Mouse (Mus musculus): ENCODE data around the gene Med28.
A peak's percentile ranks its signal among the peaks of the same experiment; 100 is the strongest.

The Med28 gene

DNA sequence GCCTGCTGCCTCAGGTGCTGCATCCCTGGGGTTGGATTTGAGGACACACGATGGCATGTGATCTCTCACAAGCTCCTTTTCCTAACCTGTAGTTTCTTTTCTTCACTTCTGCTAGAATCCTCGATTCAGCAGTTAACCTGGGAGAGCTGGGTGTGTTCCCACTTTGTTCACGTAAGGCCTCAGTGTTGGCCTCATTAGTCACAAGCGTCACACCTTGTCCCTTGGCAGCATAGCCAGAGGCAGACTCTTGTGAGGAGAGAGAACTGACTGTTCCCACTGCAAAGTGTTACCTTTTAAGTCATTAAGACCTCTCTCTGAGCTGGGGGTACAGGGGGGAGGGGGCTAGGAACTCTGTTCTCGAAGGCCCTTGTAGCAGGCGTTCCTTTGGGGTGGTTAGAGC is 7.1 kb upstream of the Med28 start:
- no peak for ATAC-seq (ENCODE audit: low TSS enrichment)

DNA sequence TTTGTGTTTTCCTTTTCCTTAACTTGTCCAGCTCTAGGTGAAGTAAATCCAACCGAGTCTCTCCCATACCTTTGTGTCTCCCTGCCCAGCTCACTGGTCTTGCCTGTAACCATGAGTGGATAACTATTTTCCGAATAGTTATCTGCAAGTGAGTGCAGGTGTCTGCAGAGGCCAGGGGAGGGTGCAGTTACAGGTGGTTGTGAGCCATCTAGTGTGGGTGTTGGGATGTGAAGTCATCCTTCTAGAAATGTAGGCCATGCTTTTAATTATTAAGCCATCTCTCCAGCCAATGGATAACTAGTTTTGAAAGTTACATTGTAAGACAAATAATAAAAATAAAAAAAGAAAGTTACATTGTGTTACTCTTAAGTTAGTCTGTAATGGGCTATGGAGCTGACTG is 6.5 kb upstream of the Med28 start:
- ATAC-seq (ENCODE audit: low TSS enrichment): no peak

DNA sequence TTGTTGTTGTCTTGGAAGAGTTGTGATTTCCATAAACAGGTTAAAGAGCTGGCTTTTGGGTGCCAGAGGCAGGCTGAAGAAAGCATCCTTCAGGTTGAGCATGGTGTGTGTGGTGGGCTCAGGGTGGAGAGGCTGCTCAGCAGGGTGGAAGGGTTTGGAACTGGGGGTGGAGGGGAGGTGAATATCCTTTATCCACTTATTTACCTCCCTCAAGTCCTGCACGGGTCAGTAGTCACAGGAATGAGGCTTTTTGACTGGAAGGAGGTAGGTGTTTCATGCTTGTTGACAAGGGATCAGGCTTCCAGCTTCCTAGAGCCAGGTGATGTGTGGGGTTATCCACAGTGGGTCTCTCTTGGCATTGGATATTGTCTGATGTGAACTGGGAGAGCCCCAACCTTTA is 5.4 kb upstream of the Med28 start:
- no peak for ATAC-seq (ENCODE audit: low TSS enrichment)

DNA sequence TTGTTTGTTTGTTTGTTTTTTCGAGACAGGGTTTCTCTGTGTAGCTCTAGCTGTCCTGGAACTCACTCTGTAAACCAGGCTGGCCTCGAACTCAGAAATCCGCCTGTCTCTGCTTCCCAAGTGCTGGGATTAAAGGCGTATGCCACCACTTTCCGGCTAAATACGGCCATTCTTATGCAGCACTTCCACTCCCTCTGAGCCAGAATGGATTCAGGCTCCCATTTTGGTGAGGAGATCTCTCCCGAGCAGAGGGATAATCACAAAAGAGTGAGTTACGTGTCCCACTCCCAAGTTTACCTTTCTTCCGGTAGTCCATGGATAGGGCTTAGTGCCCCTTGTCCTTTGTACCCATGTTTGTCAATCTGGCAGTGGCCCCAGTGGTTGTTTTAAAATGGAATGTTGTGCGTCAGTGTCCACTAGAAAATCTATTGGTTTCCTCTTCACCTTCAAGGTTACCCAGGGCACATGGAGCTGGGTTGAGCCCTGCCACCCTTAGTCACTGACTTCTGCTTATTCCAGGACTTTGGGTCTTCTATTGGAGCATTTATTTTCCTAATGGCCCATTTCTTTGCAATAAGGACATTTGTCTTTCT is 4.8 kb upstream of the Med28 start:
- no peak for ATAC-seq (ENCODE audit: low TSS enrichment)

DNA sequence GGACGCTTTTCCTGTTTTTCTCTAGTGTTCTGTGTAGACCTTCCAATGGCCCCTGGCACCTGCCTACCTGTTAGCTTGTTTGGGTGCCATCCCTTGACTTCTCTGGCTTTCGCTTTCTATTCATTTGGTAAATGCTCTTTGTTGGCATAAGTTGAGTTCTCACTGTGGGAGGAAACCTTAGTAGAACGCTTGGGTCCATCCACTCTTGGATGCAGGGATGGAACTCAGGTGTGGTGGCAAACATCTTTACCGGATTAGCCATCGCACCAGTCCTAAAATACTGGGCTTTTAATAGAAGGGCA is 731 bp downstream of the Med28 start:
- no peak for ATAC-seq (ENCODE audit: low TSS enrichment)

DNA sequence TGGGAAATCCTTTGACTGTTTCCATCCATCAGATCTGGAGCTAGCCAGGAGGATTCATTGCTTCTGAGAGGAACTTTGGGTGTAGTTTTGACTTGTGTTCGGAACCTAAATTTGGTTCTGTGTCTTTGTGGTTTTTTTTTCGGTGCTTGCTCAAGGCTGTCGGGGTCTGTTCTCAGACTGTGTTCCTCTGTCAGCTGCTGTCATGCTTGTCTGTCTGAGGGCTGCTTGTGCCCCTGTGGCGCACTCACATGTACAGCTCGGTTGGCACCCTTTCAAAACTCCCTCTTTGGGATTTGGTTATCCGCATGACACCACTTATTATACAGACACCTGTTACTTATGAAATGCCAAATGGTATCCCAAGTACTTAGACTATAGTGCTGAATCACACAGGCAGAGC is 1.6 kb downstream of the Med28 start:
- no peak for ATAC-seq (ENCODE audit: low TSS enrichment)

DNA sequence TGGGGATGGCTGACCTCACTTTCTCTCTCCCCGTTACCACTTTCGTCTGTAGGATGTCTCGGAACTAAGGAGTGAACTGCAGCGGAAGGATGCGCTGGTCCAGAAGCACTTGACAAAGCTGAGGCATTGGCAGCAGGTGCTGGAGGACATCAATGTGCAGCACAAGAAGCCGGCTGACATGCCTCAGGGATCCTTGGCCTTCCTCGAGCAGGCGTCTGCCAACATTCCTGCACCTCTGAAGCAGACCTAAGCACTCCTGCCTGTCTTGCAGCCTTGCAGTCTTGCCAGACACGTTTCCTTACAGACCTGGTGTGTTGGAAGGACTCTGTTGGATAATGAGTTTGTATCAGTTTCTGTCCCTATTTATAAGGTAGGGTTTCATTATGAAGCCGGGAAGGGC is 5.1 kb downstream of the Med28 start:
- no peak for ATAC-seq (ENCODE audit: low TSS enrichment)

DNA sequence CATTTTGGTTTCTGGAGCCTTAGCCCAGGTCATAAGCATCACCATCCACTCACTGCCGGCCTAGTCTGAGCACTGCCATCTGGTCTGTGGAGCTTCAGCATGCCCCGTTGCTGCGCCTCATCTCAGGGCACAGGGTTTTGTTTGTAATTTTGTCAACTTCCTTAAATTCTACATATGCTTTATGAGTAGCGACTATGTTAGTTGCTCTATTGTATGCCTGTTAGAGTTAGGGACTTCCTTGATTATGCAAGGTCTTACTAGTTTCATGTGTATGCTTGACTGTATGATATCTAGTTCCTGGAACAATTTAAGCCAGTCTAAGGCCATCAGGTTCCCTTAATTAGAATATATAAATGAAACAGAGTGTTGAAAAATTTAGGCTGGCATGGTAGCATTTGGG is 6.3 kb downstream of the Med28 start:
- ATAC-seq (ENCODE audit: low TSS enrichment): no peak

DNA sequence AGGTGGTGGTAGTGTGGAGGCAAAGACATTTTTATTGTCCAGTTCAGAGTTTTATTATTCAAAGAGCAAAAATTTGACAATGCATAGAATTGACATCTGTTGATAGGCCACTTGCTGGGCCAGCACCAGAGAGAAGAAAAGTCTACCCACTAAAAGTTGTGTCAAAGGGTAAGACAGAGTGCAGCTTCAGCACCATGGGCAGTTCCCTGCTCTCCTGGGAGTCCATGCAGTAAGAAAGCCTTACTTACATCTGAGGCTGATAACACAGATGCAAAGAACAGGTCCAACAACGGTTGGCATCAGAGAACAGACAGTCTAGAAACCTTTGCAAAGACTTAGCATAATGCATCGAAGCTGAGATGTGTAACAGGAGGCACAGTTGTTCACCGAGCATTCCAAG is 9.7 kb downstream of the Med28 start:
- ATAC-seq (ENCODE audit: low TSS enrichment): no peak

DNA sequence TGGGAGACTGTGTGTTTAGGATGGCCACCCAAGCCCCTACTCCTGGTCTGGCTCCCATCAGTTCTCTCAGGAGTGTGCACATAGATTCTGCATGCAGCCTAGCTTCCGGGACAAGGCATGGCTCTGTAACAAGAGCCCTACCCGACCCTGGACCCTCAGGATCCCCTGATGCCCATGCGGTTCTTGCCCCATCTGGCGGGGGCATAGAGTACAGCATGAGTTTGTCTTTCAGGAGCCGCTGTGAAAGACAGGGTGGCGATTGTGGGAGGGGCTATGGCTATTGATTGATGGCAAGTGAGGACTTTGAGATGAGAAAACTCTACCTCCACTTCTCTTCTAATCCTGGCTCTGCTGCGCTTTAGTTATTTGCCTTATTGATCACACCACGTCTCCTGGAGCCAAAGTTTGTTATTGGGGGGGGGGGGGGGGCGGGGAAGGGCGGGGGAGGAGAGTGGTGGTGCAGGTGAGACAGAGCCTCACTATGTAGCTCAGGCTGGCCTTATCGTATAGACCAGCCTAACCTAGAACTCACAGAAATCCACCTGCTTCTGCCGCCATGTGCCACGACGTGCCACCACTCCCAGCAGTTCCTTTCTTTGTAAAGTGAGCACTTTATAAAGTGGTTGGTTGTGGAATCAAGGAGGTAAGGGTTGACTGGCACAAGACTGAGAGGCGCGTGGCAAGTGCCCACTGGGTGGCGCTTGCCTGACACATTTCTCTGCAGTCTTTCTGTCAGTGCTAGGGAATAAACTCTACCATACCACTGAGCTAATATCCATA is 14.5 kb downstream of the Med28 start:
- peak; percentile 89 for ATAC-seq (ENCODE audit: low TSS enrichment)

DNA sequence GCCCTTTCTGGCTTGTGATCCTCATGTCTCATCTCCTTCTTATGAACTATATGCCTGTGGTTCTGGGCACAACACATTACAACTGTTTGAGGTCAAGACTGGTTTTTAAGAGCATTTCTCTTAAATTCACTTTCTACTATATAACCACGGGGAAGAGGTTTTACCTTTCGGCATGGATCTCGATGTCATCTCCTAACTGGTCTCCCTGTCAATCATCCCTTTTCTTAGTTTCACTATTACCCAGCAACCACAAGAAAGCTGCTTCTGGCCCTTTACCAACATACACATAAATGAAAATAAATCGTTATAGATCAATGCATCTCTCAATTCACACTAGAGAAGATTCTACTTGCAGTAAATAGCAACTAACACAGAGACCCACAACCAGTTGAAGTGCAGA is 15.1 kb downstream of the Med28 start:
- 0 out of 2 replicates have a peak, but pooled peaks have one; percentile 4 for ATAC-seq (ENCODE audit: low TSS enrichment)

DNA sequence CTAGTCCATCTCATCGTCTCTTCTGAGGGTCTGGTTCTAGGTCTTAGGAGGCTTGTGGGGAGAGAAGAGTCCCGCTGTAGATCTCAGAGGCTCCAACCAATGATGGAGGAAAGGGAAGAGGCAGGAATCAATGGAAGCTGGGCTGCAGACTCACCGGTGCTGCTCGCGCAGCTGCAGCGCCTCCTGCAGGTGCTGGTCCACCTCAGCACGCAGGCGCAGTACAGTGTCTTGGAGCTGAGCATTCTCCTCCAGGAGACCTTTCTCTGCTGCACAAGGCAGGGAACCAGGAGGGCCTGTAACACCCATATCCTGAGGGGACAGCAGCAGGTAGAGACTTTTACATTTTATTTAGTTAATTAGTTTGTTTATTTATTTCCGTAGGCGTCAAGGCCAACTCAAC is 19.5 kb downstream of the Med28 start:
- ATAC-seq (ENCODE audit: low TSS enrichment): no peak

DNA sequence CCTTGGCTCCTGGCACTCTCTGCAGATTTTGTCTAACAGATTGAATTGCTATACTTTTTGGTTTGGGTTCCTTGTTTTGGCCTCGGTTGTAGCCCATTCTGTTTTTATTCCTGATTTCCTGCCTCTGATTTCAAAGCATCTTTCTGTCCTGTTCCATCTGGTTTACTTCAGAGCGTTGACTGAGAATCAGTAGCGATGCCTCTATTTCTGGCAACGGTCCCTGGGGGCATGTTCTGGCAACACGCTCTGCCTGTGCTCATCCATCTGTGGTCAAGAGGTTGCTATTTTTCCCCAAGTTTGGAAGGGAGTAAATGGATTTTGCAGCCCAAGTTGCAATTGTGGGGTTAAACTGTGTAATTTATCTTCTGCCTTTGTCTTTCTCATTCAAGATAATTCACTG is 23.3 kb downstream of the Med28 start:
- no peak for ATAC-seq (ENCODE audit: low TSS enrichment)

DNA sequence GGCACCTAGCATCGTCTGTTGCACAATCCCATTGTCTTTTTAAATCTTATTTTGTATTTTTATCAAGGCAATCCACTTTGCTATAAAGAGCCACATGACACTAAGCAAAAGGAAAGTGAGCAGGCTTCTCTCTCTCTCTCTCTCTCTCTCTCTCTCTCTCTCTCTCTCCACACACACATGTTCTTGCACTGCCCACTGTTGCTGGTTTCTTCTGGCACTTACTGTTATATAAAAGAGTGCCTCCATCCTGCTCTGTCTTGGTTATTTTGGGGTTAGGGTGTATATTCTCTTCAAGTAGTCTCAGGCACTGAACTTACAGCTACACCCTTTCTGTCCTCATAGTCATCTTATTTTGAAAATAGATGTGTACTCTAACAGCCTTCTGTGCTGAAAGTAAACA is 29.6 kb downstream of the Med28 start:
- peak; percentile 93 for ATAC-seq (ENCODE audit: low TSS enrichment)

DNA sequence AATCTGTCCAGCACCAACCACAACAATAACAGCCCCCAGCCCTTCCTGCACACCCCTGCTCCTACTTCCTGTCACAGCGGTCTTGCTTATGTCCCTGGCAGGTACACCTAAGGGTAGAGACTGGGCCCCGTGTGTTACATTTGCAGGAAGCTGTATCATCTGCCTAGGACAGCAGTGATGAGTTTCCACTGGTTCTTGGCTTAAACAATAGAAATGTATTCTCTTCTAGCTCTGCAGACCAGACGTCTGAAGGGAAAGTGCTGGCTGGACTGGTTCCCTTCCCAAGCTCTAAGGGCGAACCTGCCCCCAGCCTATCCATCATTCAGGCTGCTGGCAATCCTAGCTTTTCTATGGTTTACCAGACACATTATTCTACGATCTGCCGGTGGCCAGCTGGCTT is 44.0 kb downstream of the Med28 start:
- ATAC-seq (ENCODE audit: low TSS enrichment): peak; percentile 55

DNA sequence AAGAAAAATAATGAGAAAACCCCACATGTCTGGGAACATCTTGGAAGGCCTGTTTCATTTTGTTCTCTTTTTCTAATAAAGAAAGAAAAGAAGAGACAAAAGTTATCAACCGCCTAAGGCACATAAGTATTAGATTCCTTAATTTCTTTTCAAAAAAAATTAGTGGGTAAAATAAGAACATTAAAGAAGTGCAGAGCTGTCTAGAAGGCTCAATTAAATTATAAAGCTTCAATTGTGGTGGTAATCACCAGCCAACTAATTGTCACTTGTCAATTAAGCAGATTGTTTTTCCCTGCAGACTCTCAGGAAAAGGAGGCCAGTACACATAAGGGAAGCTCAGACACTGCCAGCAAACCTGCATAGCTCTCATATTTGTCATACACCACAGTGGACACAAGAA is 45.8 kb downstream of the Med28 start:
- no peak for ATAC-seq (ENCODE audit: low TSS enrichment)

DNA sequence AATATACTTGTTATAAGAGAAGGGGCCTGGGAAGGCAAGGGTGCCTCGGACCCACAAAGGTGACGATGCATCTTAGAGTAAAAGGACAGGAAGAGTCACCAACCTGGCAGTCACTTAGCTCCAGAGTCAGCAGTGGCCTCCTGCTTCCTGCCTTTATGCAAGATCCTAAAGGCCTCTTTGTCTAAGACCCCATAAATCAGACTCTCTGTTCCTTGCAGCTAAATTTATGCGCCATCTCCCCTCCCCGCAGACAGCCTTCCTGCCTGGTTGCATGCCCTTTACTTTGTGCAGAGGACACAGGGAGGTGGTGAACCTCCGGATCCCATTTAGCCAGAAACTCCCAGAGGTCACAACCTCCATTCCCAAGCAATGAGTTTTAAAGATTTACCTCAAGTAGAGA is 52.8 kb downstream of the Med28 start:
- ATAC-seq (ENCODE audit: low TSS enrichment): no peak

DNA sequence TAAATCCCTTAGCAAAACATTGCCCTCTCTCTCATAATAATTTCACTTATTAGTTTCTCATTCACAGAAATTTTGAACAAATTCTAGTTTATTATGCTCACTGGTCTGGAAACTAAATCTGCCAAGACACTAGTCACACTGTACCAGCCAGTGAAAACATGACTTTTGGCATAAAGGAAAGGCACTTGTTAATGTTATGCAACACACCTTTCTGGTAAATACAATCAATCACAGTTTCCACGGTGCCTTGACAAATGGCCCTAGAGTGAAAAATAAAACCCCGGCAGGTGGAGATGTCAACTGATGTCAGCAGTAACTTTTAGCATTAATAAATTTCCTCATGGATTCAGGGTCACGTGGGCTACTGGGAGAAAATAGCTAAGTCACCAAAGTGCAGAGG is 56.7 kb downstream of the Med28 start:
- no peak for ATAC-seq (ENCODE audit: low TSS enrichment)

DNA sequence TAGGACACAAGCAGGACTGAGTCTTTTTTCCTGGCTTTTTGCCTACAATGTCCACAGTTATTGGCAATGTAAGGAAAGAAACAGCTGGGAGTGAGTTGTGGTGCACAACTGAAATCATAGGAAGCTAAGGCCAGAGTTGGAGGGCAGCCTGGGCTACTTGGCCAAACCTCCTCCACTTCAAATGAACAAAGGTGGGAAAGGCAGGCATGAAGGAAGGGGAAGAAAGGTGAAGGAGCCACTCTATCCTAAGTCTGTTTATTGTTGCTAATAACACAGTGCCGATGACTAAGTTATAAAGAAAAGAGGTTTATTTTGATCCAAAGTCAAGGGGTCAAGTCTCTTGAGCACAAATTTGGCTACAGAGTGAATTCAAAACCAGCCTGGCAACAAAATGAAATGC is 57.3 kb downstream of the Med28 start:
- no peak for ATAC-seq (ENCODE audit: low TSS enrichment)
